Mouse (Mus musculus) MEL (cell line): Measurements from ENCODE around the gene Dnajc2. TPM values are rescaled to one million over a fixed set of nuclear protein-coding genes. Genes with fewer than 3 reads are reported as not detected.
A peak's percentile ranks its signal among the peaks of the same experiment; 100 is the strongest.

Source experiments
- DNase-seq: peaks from one replicate; pipeline ENCODE4 v3.0.0; 2011; ENCODE audit warnings: low read depth, low spot score
- H3K27ac ChIP-seq: 2 replicates; pipeline ENCODE4 v1.5.1; 2012; ENCODE audit warnings: low read depth, mild to moderate bottlenecking, control low read depth, low read length, moderate library complexity; ENCODE audit not compliant: control insufficient read depth
- H3K27me3 ChIP-seq, 2 experiments: fragments of 150-350 bp in 1 of 2; sonication (generic) in 1 of 2; 2 replicates each; pipeline ENCODE4 v1.6.1; 2012; ENCODE audit warnings: low read length in 2 of 2, mild to moderate bottlenecking in 2 of 2, improper control_type of control experiment in 1 of 2, moderate library complexity in 1 of 2; ENCODE audit not compliant: insufficient read depth in 2 of 2, control insufficient read depth in 1 of 2
- H3K36me3 ChIP-seq, 2 experiments: 2 replicates each; pipeline ENCODE4 v1.6.1; 2012 to 2014; ENCODE audit warnings: low read length in 2 of 2, improper control_type of control experiment in 1 of 2, inconsistent platforms in 1 of 2, mild to moderate bottlenecking in 1 of 2; ENCODE audit not compliant: insufficient read depth in 2 of 2, control insufficient read depth in 1 of 2
- H3K4me1 ChIP-seq, 2 experiments: fragments of 150-350 bp in 1 of 2; sonication (generic) in 1 of 2; 2 replicates each; pipeline ENCODE4 v1.6.1; 2012; ENCODE audit warnings: low read length in 2 of 2, improper control_type of control experiment in 1 of 2, mild to moderate bottlenecking in 1 of 2; ENCODE audit not compliant: insufficient read depth in 2 of 2, control insufficient read depth in 1 of 2
- H3K4me3 ChIP-seq, 2 experiments: fragments of 150-350 bp in 1 of 2; sonication (generic) in 1 of 2; 2 replicates each; pipeline ENCODE4 v1.5.1; 2012; ENCODE audit warnings: low read depth in 2 of 2, low read length in 2 of 2, mild to moderate bottlenecking in 2 of 2, moderate library complexity in 2 of 2, control low read depth in 1 of 2, improper control_type of control experiment in 1 of 2; ENCODE audit not compliant: control insufficient read depth in 1 of 2, insufficient read depth in 1 of 2
- H3K79me2 ChIP-seq: 2 replicates; pipeline ENCODE4 v1.6.1; 2012; ENCODE audit warnings: mild to moderate bottlenecking, low read length, moderate library complexity; ENCODE audit not compliant: control insufficient read depth, poor library complexity, insufficient read depth
- H3K9ac ChIP-seq: 2 replicates; pipeline ENCODE4 v1.6.1; 2012; ENCODE audit warnings: low read depth, mild to moderate bottlenecking, control low read depth, low read length, moderate library complexity; ENCODE audit not compliant: control insufficient read depth, poor library complexity, severe bottlenecking
- H3K9me3 ChIP-seq: fragments of 150-350 bp; sonication (generic); replicated peaks from 2 replicates; pipeline ENCODE4 v1.6.1; 2012; ENCODE audit warnings: mild to moderate bottlenecking, low read length, improper control_type of control experiment, moderate library complexity; ENCODE audit not compliant: insufficient read depth
- BHLHE40 ChIP-seq: IDR thresholded peaks from 2 replicates; pipeline ENCODE4 v1.6.1; 2012; ENCODE audit warnings: low read depth, mild to moderate bottlenecking, inconsistent platforms, low read length, improper control_type of control experiment, borderline replicate concordance
- CHD1 ChIP-seq: IDR thresholded peaks from 2 replicates; pipeline ENCODE4 v1.6.1; 2012; ENCODE audit warnings: low read depth, mild to moderate bottlenecking, inconsistent platforms, low read length, improper control_type of control experiment
- CHD2 ChIP-seq: IDR thresholded peaks from 2 replicates; pipeline ENCODE4 v1.6.1; 2011; ENCODE audit warnings: low read length, improper control_type of control experiment
- E2F4 ChIP-seq: IDR thresholded peaks from 2 replicates; pipeline ENCODE4 v1.6.1; 2011; ENCODE audit warnings: low read depth, low read length, improper control_type of control experiment, borderline replicate concordance
- ELF1 ChIP-seq: IDR thresholded peaks from 2 replicates; pipeline ENCODE4 v1.6.1; 2014; ENCODE audit warnings: low read depth, mild to moderate bottlenecking, inconsistent platforms, low read length, improper control_type of control experiment, moderate library complexity
- EP300 ChIP-seq, 2 experiments: IDR thresholded peaks; 2 replicates each; pipeline ENCODE4 v1.6.1; 2011; ENCODE audit warnings: improper control_type of control experiment in 2 of 2, low read length in 2 of 2, low read depth in 1 of 2, mild to moderate bottlenecking in 1 of 2
- ETS1 ChIP-seq: IDR thresholded peaks from 2 replicates; pipeline ENCODE4 v1.6.1; 2012; ENCODE audit warnings: low read depth, mild to moderate bottlenecking, inconsistent platforms, low read length, improper control_type of control experiment, moderate library complexity
- GABPA ChIP-seq: IDR thresholded peaks from 2 replicates; pipeline ENCODE4 v1.6.1; 2012; ENCODE audit warnings: low read depth, mild to moderate bottlenecking, inconsistent platforms, low read length, improper control_type of control experiment, moderate library complexity
- GATA1 ChIP-seq: IDR thresholded peaks from 2 replicates; pipeline ENCODE4 v1.6.1; 2011; ENCODE audit warnings: low read depth, low read length, improper control_type of control experiment
- HCFC1 ChIP-seq: IDR thresholded peaks from 2 replicates; pipeline ENCODE4 v1.6.1; 2012; ENCODE audit warnings: low read depth, mild to moderate bottlenecking, inconsistent platforms, low read length, improper control_type of control experiment, moderate library complexity
- JUND ChIP-seq: IDR thresholded peaks from 2 replicates; pipeline ENCODE4 v1.6.1; 2011; ENCODE audit warnings: low read depth, mild to moderate bottlenecking, improper control_type of control experiment, low read length
- KAT2A ChIP-seq: conservative IDR thresholded peaks from 2 replicates; pipeline ENCODE4 v1.6.1; 2012; ENCODE audit warnings: low read depth, low read length, improper control_type of control experiment, inconsistent platforms
- MAFK ChIP-seq: IDR thresholded peaks from 2 replicates; pipeline ENCODE4 v1.6.1; 2011; ENCODE audit warnings: low read depth, mild to moderate bottlenecking, low read length, improper control_type of control experiment, borderline replicate concordance
- MAX ChIP-seq: IDR thresholded peaks from 2 replicates; pipeline ENCODE4 v1.6.1; 2011; ENCODE audit warnings: low read length, improper control_type of control experiment
- MAZ ChIP-seq: IDR thresholded peaks from 2 replicates; pipeline ENCODE4 v1.6.1; 2012; ENCODE audit warnings: low read depth, mild to moderate bottlenecking, inconsistent platforms, low read length, improper control_type of control experiment
- MEF2A ChIP-seq: IDR thresholded peaks from 2 replicates; pipeline ENCODE4 v1.6.1; 2014; ENCODE audit warnings: low read depth, mild to moderate bottlenecking, inconsistent platforms, low read length, improper control_type of control experiment; ENCODE audit not compliant: poor library complexity, insufficient replicate concordance, severe bottlenecking; ENCODE audit errors: extremely low read depth
- MXI1 ChIP-seq: IDR thresholded peaks from 2 replicates; pipeline ENCODE4 v1.6.1; 2011; ENCODE audit warnings: mild to moderate bottlenecking, low read depth, low read length, improper control_type of control experiment
- MYB ChIP-seq: IDR thresholded peaks from 2 replicates; pipeline ENCODE4 v1.6.1; 2011; ENCODE audit warnings: mild to moderate bottlenecking, low read depth, low read length, improper control_type of control experiment
- MYC ChIP-seq: IDR thresholded peaks from 2 replicates; pipeline ENCODE4 v1.6.1; 2011; ENCODE audit warnings: low read depth, mild to moderate bottlenecking, low read length, improper control_type of control experiment, moderate library complexity
- NELFE ChIP-seq: IDR thresholded peaks from 2 replicates; pipeline ENCODE4 v1.6.1; 2011; ENCODE audit warnings: low read depth, low read length, improper control_type of control experiment
- NRF1 ChIP-seq: IDR thresholded peaks from 2 replicates; pipeline ENCODE4 v1.6.1; 2014; ENCODE audit warnings: low read depth, mild to moderate bottlenecking, inconsistent platforms, low read length, improper control_type of control experiment, moderate library complexity; ENCODE audit not compliant: poor library complexity, insufficient read depth, severe bottlenecking
- POLR2A ChIP-seq, 2 experiments: IDR thresholded peaks; 2 replicates each; pipeline ENCODE4 v1.6.1; 2011 to 2012; ENCODE audit warnings: low read length in 2 of 2, mild to moderate bottlenecking in 2 of 2, control low read depth in 1 of 2, improper control_type of control experiment in 1 of 2, low read depth in 1 of 2, moderate library complexity in 1 of 2; ENCODE audit not compliant: control insufficient read depth in 1 of 2, insufficient read depth in 1 of 2, poor library complexity in 1 of 2
- POLR2AphosphoS2 ChIP-seq: IDR thresholded peaks from 2 replicates; pipeline ENCODE4 v1.6.1; 2011; ENCODE audit warnings: low read length, improper control_type of control experiment
- POLR2AphosphoS5 ChIP-seq: IDR thresholded peaks from 2 replicates; pipeline ENCODE4 v1.6.1; 2012; ENCODE audit warnings: low read depth, borderline replicate concordance, mild to moderate bottlenecking, inconsistent platforms, low read length, moderate library complexity, mixed read lengths
- RAD21 ChIP-seq: IDR thresholded peaks from 2 replicates; pipeline ENCODE4 v1.6.1; 2011; ENCODE audit warnings: mild to moderate bottlenecking, low read depth, low read length, improper control_type of control experiment
- RCOR1 ChIP-seq: IDR thresholded peaks from 2 replicates; pipeline ENCODE4 v1.6.1; 2012; ENCODE audit warnings: low read depth, mild to moderate bottlenecking, inconsistent platforms, low read length, improper control_type of control experiment
- SIN3A ChIP-seq: IDR thresholded peaks from 2 replicates; pipeline ENCODE4 v1.6.1; 2012; ENCODE audit warnings: low read length, improper control_type of control experiment, inconsistent platforms
- SMC3 ChIP-seq: IDR thresholded peaks from 2 replicates; pipeline ENCODE4 v1.6.1; 2011; ENCODE audit warnings: low read depth, low read length, improper control_type of control experiment
- TBP ChIP-seq: IDR thresholded peaks from 2 replicates; pipeline ENCODE4 v1.8.0; 2011; ENCODE audit warnings: low read depth, low read length, improper control_type of control experiment
- TCF12 ChIP-seq: IDR thresholded peaks from 2 replicates; pipeline ENCODE4 v1.6.1; 2014; ENCODE audit warnings: low read depth, mild to moderate bottlenecking, inconsistent platforms, low read length, improper control_type of control experiment, moderate library complexity
- UBTF ChIP-seq: IDR thresholded peaks from 2 replicates; pipeline ENCODE4 v1.6.1; 2012; ENCODE audit warnings: low read depth, mild to moderate bottlenecking, inconsistent platforms, low read length, improper control_type of control experiment, moderate library complexity, borderline replicate concordance; ENCODE audit not compliant: insufficient read depth
- USF1 ChIP-seq: IDR thresholded peaks from 2 replicates; pipeline ENCODE4 v1.6.1; 2014; ENCODE audit warnings: low read depth, mild to moderate bottlenecking, inconsistent platforms, low read length, improper control_type of control experiment, moderate library complexity
- USF2 ChIP-seq, 2 experiments: IDR thresholded peaks; 2 replicates each; pipeline ENCODE4 v1.6.1; 2011 to 2012; ENCODE audit warnings: improper control_type of control experiment in 2 of 2, low read length in 2 of 2, borderline replicate concordance in 1 of 2, inconsistent platforms in 1 of 2, low read depth in 1 of 2, mild to moderate bottlenecking in 1 of 2; ENCODE audit not compliant: insufficient read depth in 1 of 2
- ZC3H11A ChIP-seq: IDR thresholded peaks from 2 replicates; pipeline ENCODE4 v1.6.1; 2012; ENCODE audit warnings: low read depth, mild to moderate bottlenecking, inconsistent platforms, low read length, improper control_type of control experiment
- ZKSCAN1 ChIP-seq: IDR thresholded peaks from 2 replicates; pipeline ENCODE4 v1.6.1; 2012; ENCODE audit warnings: low read depth, mild to moderate bottlenecking, inconsistent platforms, low read length, improper control_type of control experiment, moderate library complexity
- ZMIZ1 ChIP-seq: IDR thresholded peaks from 2 replicates; pipeline ENCODE4 v1.6.1; 2012; ENCODE audit warnings: low read depth, mild to moderate bottlenecking, inconsistent platforms, low read length, improper control_type of control experiment, moderate library complexity
- ZNF384 ChIP-seq: IDR thresholded peaks from 2 replicates; pipeline ENCODE4 v1.6.1; 2012; ENCODE audit warnings: low read depth, mild to moderate bottlenecking, inconsistent platforms, low read length, improper control_type of control experiment
- polyA plus RNA-seq, 2 experiments: library from polyadenylated mRNA; stranded (reverse) in 1 of 2; unstranded in 1 of 2; fragments of >175 nt in 1 of 2; fragments of >200 nt in 1 of 2; gene quantifications; 2 replicates each; pipeline versions ENCODE4 v1.2.1 to v1.2.4; 2012; ENCODE audit warnings: low replicate concordance in 2 of 2, low read depth in 1 of 2; ENCODE audit not compliant: insufficient read length in 2 of 2, insufficient read depth in 1 of 2, missing spikeins in 1 of 2
- total RNA-seq: library from RNA; depleted of rRNA; stranded (reverse); fragments of 300-350 nt; gene quantifications from 2 replicates; pipeline ENCODE4 v1.2.3, GENCODE M21; 2012; rRNA removed

Dnajc2 gene
- total RNA-seq: 197 and 211 TPM in 2 replicates
- 100 to 1,000 TPM in 1 of 2 experiments, 10 to 100 TPM in 1; 64.7 to 199 TPM for polyA plus RNA-seq

- H3K9me3 ChIP-seq: no peaks in the 10 kb centered on the region
- H3K4me1 ChIP-seq: peaks cover 7 to 21% of the 10 kb centered on the region in 2 experiments
- peak within 1 kb of the TSS; percentile 94 for H3K27ac ChIP-seq
- peak within 1 kb of the TSS; percentile 83 to 95 for H3K4me3 ChIP-seq
- DNase-seq: peak; percentile 98
- peaks cover 5 to 35% of the 10 kb centered on the region in 2 experiments for H3K36me3 ChIP-seq
- H3K9ac ChIP-seq: peak within 1 kb of the TSS; percentile 91
- TF ChIP-seq UBTF: peak; percentile 45; the same call in 1 of the 2 replicates
- no peak for TF ChIP-seq USF1
- no peak for TF ChIP-seq RAD21
- TF ChIP-seq TCF12: peak; percentile 81
- 0 out of 2 replicates have a peak, but pooled peaks have one; percentile 37 for TF ChIP-seq POLR2AphosphoS5
- no peak for TF ChIP-seq CHD1
- no peak for TF ChIP-seq ZMIZ1
- peak; percentile 52; the same call in 1 of the 2 replicates for TF ChIP-seq BHLHE40
- TF ChIP-seq NELFE: peak; percentile 90
- peak; percentile 97 for TF ChIP-seq E2F4
- peak; percentile 42; the same call in 1 of the 2 replicates for TF ChIP-seq GATA1
- no peak for TF ChIP-seq CHD2
- TF ChIP-seq HCFC1: peak; percentile 95
- no peak for TF ChIP-seq GABPA
- TF ChIP-seq JUND: no peak
- TF ChIP-seq POLR2AphosphoS2: peak; percentile 71; the same call in 1 of the 2 replicates
- peak; percentile 99 for TF ChIP-seq ELF1
- peak; percentile 69 for TF ChIP-seq NRF1
- no peak for TF ChIP-seq ETS1
- no peak for TF ChIP-seq MEF2A
- no peak; the same call in 1 of the 2 replicates for TF ChIP-seq KAT2A
- no peak for TF ChIP-seq ZKSCAN1
- no peak; the same call in none of the 2 replicates for TF ChIP-seq MAZ
- no peak for TF ChIP-seq EP300 (IDR thresholded peaks at IDR 0.05; ENCODE audit: low read depth in 1 of 2, low read length in 2 of 2)
- TF ChIP-seq MXI1: peak; percentile 96
- TF ChIP-seq ZNF384: no peak
- TF ChIP-seq ZC3H11A: no peak
- TF ChIP-seq MYB: no peak
- no peak for TF ChIP-seq RCOR1
- TF ChIP-seq MYC: peak; percentile 97
- peak; percentile 96 for TF ChIP-seq SIN3A
- TF ChIP-seq POLR2A (IDR thresholded peaks at IDR 0.05; ENCODE audit: control insufficient read depth in 1 of 2, insufficient read depth in 1 of 2, low read depth in 1 of 2, low read length in 2 of 2, poor library complexity in 1 of 2): peak; percentile 88 to 89; a peak in 3 of 4 replicates
- TF ChIP-seq USF2 (IDR thresholded peaks at IDR 0.05; ENCODE audit: borderline replicate concordance in 1 of 2, insufficient read depth in 1 of 2, low read depth in 1 of 2, low read length in 2 of 2): no peak
- peak; percentile 92 for TF ChIP-seq MAX
- no peak for TF ChIP-seq SMC3
- peak; percentile 96 for TF ChIP-seq TBP
- TF ChIP-seq MAFK: no peak
- no peaks in the 10 kb centered on the region for H3K27me3 ChIP-seq
- H3K79me2 ChIP-seq: peaks cover 62% of the 10 kb centered on the region
Observed at GRCm38 (mm10) chr5:21785053-21785452, at the start of gene Dnajc2, which contains the start of gene Psmc2. TSS of gene Dnajc2 (minus strand) at chr5:21785251. TSS of gene Psmc2 (plus strand) at chr5:21785283.
